Mouse (Mus musculus) forebrain, postnatal 0 days (tissue): ENCODE measurements around the gene Osbpl3. TPM values are rescaled to one million over a fixed set of nuclear protein-coding genes. Genes with fewer than 3 reads are reported as not detected.

Experiments used
- ATAC-seq: fragments of 200-750 bp; cut with Nextera tagmentation; 2 replicates; pipeline ENCODE4 v1.8.0; 2017; ENCODE audit warnings: mild to moderate bottlenecking, moderate library complexity
- DNase-seq: peaks from one replicate; pipeline ENCODE4 v3.0.0-alpha.2; 2015
- H3K27ac ChIP-seq: fragments of 300-500 bp; sonication (generic); 2 replicates; pipeline ENCODE4 v1.5.1; 2014; ENCODE audit warnings: low read depth, mild to moderate bottlenecking, antibody characterized with exemption, low read length, moderate library complexity, mixed read lengths
- H3K27me3 ChIP-seq: fragments of 300-500 bp; sonication (generic); 2 replicates; pipeline ENCODE4 v1.6.1; 2014; ENCODE audit warnings: mild to moderate bottlenecking, low read length, mixed read lengths; ENCODE audit not compliant: insufficient read depth
- H3K36me3 ChIP-seq: fragments of 300-500 bp; sonication (generic); 2 replicates; pipeline ENCODE4 v1.6.1; 2014; ENCODE audit warnings: mild to moderate bottlenecking, moderate library complexity; ENCODE audit not compliant: insufficient read depth
- H3K4me1 ChIP-seq: fragments of 300-500 bp; sonication (generic); 2 replicates; pipeline ENCODE4 v1.6.1; 2014; ENCODE audit warnings: antibody characterized with exemption; ENCODE audit not compliant: insufficient read depth
- H3K4me2 ChIP-seq: fragments of 300-500 bp; sonication (generic); 2 replicates; pipeline ENCODE4 v1.6.1; 2014; ENCODE audit warnings: low read depth, mild to moderate bottlenecking, moderate library complexity
- H3K4me3 ChIP-seq: fragments of 300-500 bp; sonication (generic); 2 replicates; pipeline ENCODE4 v1.5.1; 2014; ENCODE audit warnings: low read depth, low read length, mixed read lengths
- H3K9ac ChIP-seq: fragments of 300-500 bp; sonication (generic); 2 replicates; pipeline ENCODE4 v1.6.1; 2014; ENCODE audit warnings: mild to moderate bottlenecking
- H3K9me3 ChIP-seq: fragments of 300-500 bp; sonication (generic); 2 replicates; pipeline ENCODE4 v1.6.1; 2016; ENCODE audit warnings: low read length
- CTCF ChIP-seq: sonication (generic); IDR thresholded peaks from 2 replicates; pipeline ENCODE4 v1.5.1; 2016; ENCODE audit warnings: antibody characterized with exemption, control low read depth, low read depth
- WGBS: fragments of 180-500 bp; shearing (Covaris S2); extraction: QIAGEN DNeasy Blood & Tissue Kit; methylation state at CpG from one replicate; pipeline ENCODE4 v1.1.7; 2014; 5-methylcytosine and 5-hydroxymethylcytosine counted together
- polyA plus RNA-seq: library from polyadenylated mRNA; unstranded; fragments of >200 nt; fragmentation: Nextera tagmentation; extraction: Ambion mirVana; gene quantifications from 2 replicates; pipeline ENCODE4 v1.2.1, GENCODE M21; 2015
- total RNA-seq: library from RNA; depleted of rRNA; stranded (reverse); fragments of >200 nt; gene quantifications from 2 replicates; pipeline ENCODE4 v1.2.3, GENCODE M21; 2014

Gene Osbpl3
- total and polyA plus RNA-seq, 2 experiments from 2014 or later = 5.6 to 9.5 TPM

- peak; percentile 80 for DNase-seq
- H3K36me3 ChIP-seq = no peaks in the 10 kb centered on the region
- peak; percentile 88 for TF ChIP-seq CTCF
Observed at GRCm38 (mm10) chr6:50312647-50313046, 143.4 kb downstream of the Osbpl3 start.

GRCm38 (mm10) chr6:50309019-50309418 is 147.0 kb downstream of the Osbpl3 start:
- H3K9me3 ChIP-seq = no peaks in the 10 kb centered on the region
- WGBS = 31% methylated on average over 6 of the region's 6 CpGs
- no peak overlapping the region for H3K4me2 ChIP-seq
- no peak overlapping the region for H3K4me3 ChIP-seq
- TF ChIP-seq CTCF = peak; percentile 83
- H3K9ac ChIP-seq = no peak overlapping the region
- H3K27ac ChIP-seq = no peak overlapping the region
- H3K36me3 ChIP-seq = no peaks in the 10 kb centered on the region
- H3K27me3 ChIP-seq = no peaks in the 10 kb centered on the region
- DNase-seq (peak; percentile 77), ATAC-seq (peak; percentile 75)
- no peaks in the 10 kb centered on the region for H3K4me1 ChIP-seq

More at GRCm38 (mm10) chr6:50312647-50313046, 143.4 kb downstream of the Osbpl3 start:
- H3K4me1 ChIP-seq = peaks cover 5% of the 10 kb centered on the region; the same call in 1 of the 2 replicates
- no peaks in the 10 kb centered on the region for H3K27me3 ChIP-seq
- 38% methylated on average over 4 of the region's 4 CpGs for WGBS
- no peak overlapping the region for H3K9ac ChIP-seq
- ATAC-seq = peak; percentile 73
- no peak overlapping the region for H3K27ac ChIP-seq
- no peak overlapping the region for H3K4me3 ChIP-seq
- H3K4me2 ChIP-seq = no peak overlapping the region
- H3K9me3 ChIP-seq = no peaks in the 10 kb centered on the region

- Histone ChIP-seq H3K4me3 (no peak overlapping the region), H3K36me3 (no peaks in the 10 kb centered on the region), H3K4me2 (no peak overlapping the region), H3K27me3 (no peaks in the 10 kb centered on the region), H3K4me1 (no peaks in the 10 kb centered on the region), H3K9ac (no peak overlapping the region), H3K9me3 (no peaks in the 10 kb centered on the region), H3K27ac (no peak overlapping the region)
- DNase-seq (no peak), ATAC-seq (no peak)
- TF ChIP-seq CTCF = no peak
- WGBS = 83% methylated on average over 4 of the region's 4 CpGs
Observed at GRCm38 (mm10) chr6:50306625-50307024, 149.4 kb downstream of the Osbpl3 start.

GRCm38 (mm10) chr6:50304949-50305491 is 151.0 kb downstream of the Osbpl3 start:
- no peak overlapping the region for H3K4me2 ChIP-seq
- peak; percentile 85 for DNase-seq
- peak; percentile 65 for ATAC-seq
- 68% methylated on average over 4 of the region's 4 CpGs for WGBS
- no peaks in the 10 kb centered on the region for H3K36me3 ChIP-seq
- H3K27ac ChIP-seq = no peak overlapping the region
- no peak overlapping the region for H3K9ac ChIP-seq
- no peaks in the 10 kb centered on the region for H3K27me3 ChIP-seq
- H3K9me3 ChIP-seq = no peaks in the 10 kb centered on the region
- no peak overlapping the region for H3K4me3 ChIP-seq
- peak; percentile 96 for TF ChIP-seq CTCF
- H3K4me1 ChIP-seq = no peaks in the 10 kb centered on the region

- Histone ChIP-seq H3K36me3 (no peaks in the 10 kb centered on the region), H3K27ac (no peak overlapping the region), H3K4me3 (no peak overlapping the region), H3K4me2 (no peak overlapping the region), H3K9ac (no peak overlapping the region), H3K9me3 (no peaks in the 10 kb centered on the region), H3K4me1 (no peaks in the 10 kb centered on the region), H3K27me3 (no peaks in the 10 kb centered on the region)
- ATAC-seq (no peak), DNase-seq (no peak)
- 45% methylated on average over 7 of the region's 7 CpGs for WGBS
- no peak for TF ChIP-seq CTCF
Observed at GRCm38 (mm10) chr6:50301121-50301520, 154.9 kb downstream of the Osbpl3 start.

GRCm38 (mm10) chr6:50300622-50301021 is 155.4 kb downstream of the Osbpl3 start:
- no peak overlapping the region for H3K4me3 ChIP-seq
- no peak overlapping the region for H3K9ac ChIP-seq
- TF ChIP-seq CTCF = peak; percentile 27; the same call in 1 of the 2 replicates
- H3K27me3 ChIP-seq = no peaks in the 10 kb centered on the region
- no peaks in the 10 kb centered on the region for H3K9me3 ChIP-seq
- no peaks in the 10 kb centered on the region for H3K4me1 ChIP-seq
- ATAC-seq (0 out of 2 replicates have a peak, but pooled peaks have one; percentile 23), DNase-seq (no peak)
- no peak overlapping the region for H3K27ac ChIP-seq
- no peaks in the 10 kb centered on the region for H3K36me3 ChIP-seq
- WGBS = 48% methylated on average over 6 of the region's 6 CpGs
- H3K4me2 ChIP-seq = no peak overlapping the region

- no peak for DNase-seq
- no peaks in the 10 kb centered on the region for H3K36me3 ChIP-seq
- ATAC-seq = no peak
- no peaks in the 10 kb centered on the region for H3K4me1 ChIP-seq
- WGBS = 84% methylated on average over 7 of the region's 7 CpGs
- H3K4me3 ChIP-seq = no peak overlapping the region
- TF ChIP-seq CTCF = no peak
- H3K9me3 ChIP-seq = no peaks in the 10 kb centered on the region
- no peaks in the 10 kb centered on the region for H3K27me3 ChIP-seq
- no peak overlapping the region for H3K9ac ChIP-seq
- H3K4me2 ChIP-seq = no peak overlapping the region
- H3K27ac ChIP-seq = no peak overlapping the region
Observed at GRCm38 (mm10) chr6:50299071-50299470, 156.9 kb downstream of the Osbpl3 start.
